Mouse (Mus musculus) stomach, embryonic 15.5 days (tissue): Measurements from ENCODE around the gene Nr1d1. TPM values are rescaled to one million over a fixed set of nuclear protein-coding genes. Genes with fewer than 3 reads are reported as not detected.
A peak's percentile ranks its signal among the peaks of the same experiment; 100 is the strongest.
"Not testable (repeated sequence)": the region's sequence is repeated elsewhere in the genome, so short reads cannot be mapped to it uniquely, and the experiment has no call there.

Source experiments
- ATAC-seq: fragments of 200-750 bp; cut with Nextera tagmentation; 2 replicates; pipeline ENCODE4 v1.8.0; 2017; ENCODE audit warnings: low read depth, moderate number of reproducible peaks, moderate TSS enrichment; ENCODE audit not compliant: insufficient read depth, low FRiP score
- H3K27ac ChIP-seq: fragments of 300-500 bp; sonication (generic); 2 replicates; pipeline ENCODE4 v1.5.1; 2015; ENCODE audit warnings: mild to moderate bottlenecking, inconsistent platforms
- H3K27me3 ChIP-seq: fragments of 300-500 bp; sonication (generic); replicated peaks from 2 replicates; pipeline ENCODE4 v1.6.1; 2015; ENCODE audit warnings: inconsistent platforms
- H3K36me3 ChIP-seq: fragments of 300-500 bp; sonication (generic); 2 replicates; pipeline ENCODE4 v1.6.1; 2015; ENCODE audit warnings: inconsistent platforms
- H3K4me1 ChIP-seq: fragments of 300-500 bp; sonication (generic); 2 replicates; pipeline ENCODE4 v1.6.1; 2015; ENCODE audit warnings: inconsistent platforms
- H3K4me2 ChIP-seq: fragments of 300-500 bp; sonication (generic); 2 replicates; pipeline ENCODE4 v1.6.1; 2015; ENCODE audit warnings: mild to moderate bottlenecking, inconsistent platforms
- H3K4me3 ChIP-seq: fragments of 300-500 bp; sonication (generic); replicated peaks from 2 replicates; pipeline ENCODE4 v1.5.1; 2015; ENCODE audit warnings: inconsistent platforms
- H3K9ac ChIP-seq: fragments of 300-500 bp; sonication (generic); 2 replicates; pipeline ENCODE4 v1.6.1; 2015; ENCODE audit warnings: inconsistent platforms
- H3K9me3 ChIP-seq: fragments of 300-500 bp; sonication (generic); 2 replicates; pipeline ENCODE4 v1.6.1; 2016; ENCODE audit warnings: inconsistent platforms
- WGBS: fragments of 180-500 bp; shearing (Covaris S2); methylation state at CpG from one replicate; pipeline ENCODE4 v1.1.7; 2015; 5-methylcytosine and 5-hydroxymethylcytosine counted together
- polyA plus RNA-seq: library from polyadenylated mRNA; unstranded; fragments of >200 nt; fragmentation: Nextera tagmentation; extraction: Ambion mirVana; gene quantifications from 2 replicates; pipeline ENCODE4 v1.2.1, GENCODE M21; 2015

Gene Nr1d1
- polyA plus RNA-seq, 1 experiment from 2014 or later = 2.4 TPM

GRCm38 (mm10) chr11:98738925-98739324 lies 36.2 kb downstream of the Nr1d1 start:
- H3K4me2 ChIP-seq = no peak overlapping the region
- H3K9me3 ChIP-seq = no peaks in the 10 kb centered on the region
- no peak overlapping the region for H3K27ac ChIP-seq
- H3K36me3 ChIP-seq = no peaks in the 10 kb centered on the region
- peaks cover 29% of the 10 kb centered on the region for H3K4me1 ChIP-seq
- no peaks in the 10 kb centered on the region for H3K27me3 ChIP-seq
- no peak overlapping the region for H3K4me3 ChIP-seq
- ATAC-seq = no peak
- no peak overlapping the region for H3K9ac ChIP-seq
- WGBS = 70% methylated on average over 9 of the region's 9 CpGs

- H3K27ac ChIP-seq = no peak overlapping the region
- ATAC-seq = no peak
- no peaks in the 10 kb centered on the region for H3K9me3 ChIP-seq
- H3K9ac ChIP-seq = no peak overlapping the region
- H3K36me3 ChIP-seq = no peaks in the 10 kb centered on the region
- no peak overlapping the region for H3K4me3 ChIP-seq
- H3K27me3 ChIP-seq = no peaks in the 10 kb centered on the region
- 48% methylated on average over 4 of the region's 4 CpGs for WGBS
- H3K4me1 ChIP-seq = peaks cover 25% of the 10 kb centered on the region
- H3K4me2 ChIP-seq = no peak overlapping the region
Measured at GRCm38 (mm10) chr11:98738428-98738911, 36.7 kb downstream of the Nr1d1 start.

GRCm38 (mm10) chr11:98737220-98737619 lies 37.9 kb downstream of the Nr1d1 start:
- peaks cover 17% of the 10 kb centered on the region for H3K4me1 ChIP-seq
- H3K4me2 ChIP-seq, H3K9me3 ChIP-seq, H3K4me3 ChIP-seq, H3K9ac ChIP-seq, H3K36me3 ChIP-seq, H3K27ac ChIP-seq, ATAC-seq, H3K27me3 ChIP-seq: not testable (repeated sequence)
- 83% methylated on average over 2 of the region's 2 CpGs for WGBS

GRCm38 (mm10) chr11:98736176-98736575 lies 39.0 kb downstream of the Nr1d1 start:
- Histone ChIP-seq H3K36me3 (no peaks in the 10 kb centered on the region), H3K4me1 (peaks cover 15% of the 10 kb centered on the region), H3K4me3 (no peak overlapping the region), H3K4me2 (no peak overlapping the region), H3K9me3 (no peaks in the 10 kb centered on the region), H3K9ac (no peak overlapping the region), H3K27ac (no peak overlapping the region), H3K27me3 (no peaks in the 10 kb centered on the region)
- WGBS = 80% methylated on average over 1 of the region's 1 CpGs
- ATAC-seq = no peak

GRCm38 (mm10) chr11:98735111-98735510 lies 40.0 kb downstream of the Nr1d1 start:
- H3K4me3 ChIP-seq = no peak overlapping the region
- 95% methylated on average over 4 of the region's 4 CpGs for WGBS
- no peaks in the 10 kb centered on the region for H3K9me3 ChIP-seq
- H3K36me3 ChIP-seq = no peaks in the 10 kb centered on the region
- H3K4me2 ChIP-seq = no peak overlapping the region
- no peaks in the 10 kb centered on the region for H3K27me3 ChIP-seq
- no peak overlapping the region for H3K9ac ChIP-seq
- no peak for ATAC-seq
- peaks cover 7% of the 10 kb centered on the region for H3K4me1 ChIP-seq
- no peak overlapping the region for H3K27ac ChIP-seq

- no peak for ATAC-seq
- no peaks in the 10 kb centered on the region for H3K9me3 ChIP-seq
- no peak overlapping the region for H3K9ac ChIP-seq
- H3K4me1 ChIP-seq = 0 out of 2 replicates have a peak, but pooled peaks cover 6% of the 10 kb centered on the region
- 81% methylated on average over 3 of the region's 3 CpGs for WGBS
- no peaks in the 10 kb centered on the region for H3K27me3 ChIP-seq
- no peak overlapping the region for H3K27ac ChIP-seq
- H3K4me2 ChIP-seq = no peak overlapping the region
- H3K4me3 ChIP-seq = no peak overlapping the region
- no peaks in the 10 kb centered on the region for H3K36me3 ChIP-seq
Measured at GRCm38 (mm10) chr11:98734020-98734419, 41.1 kb downstream of the Nr1d1 start.

- Histone ChIP-seq H3K4me1 (0 out of 2 replicates have a peak, but pooled peaks cover 6% of the 10 kb centered on the region), H3K9ac (no peak overlapping the region), H3K4me2 (no peak overlapping the region), H3K27ac (peak overlapping the region; percentile 27; the same call in 1 of the 2 replicates), H3K27me3 (no peaks in the 10 kb centered on the region), H3K9me3 (no peaks in the 10 kb centered on the region), H3K4me3 (no peak overlapping the region), H3K36me3 (0 out of 2 replicates have a peak, but pooled peaks cover 8% of the 10 kb centered on the region)
- no peak for ATAC-seq
- WGBS = 50% methylated on average over 5 of the region's 5 CpGs
Measured at GRCm38 (mm10) chr11:98731134-98731533, 44.0 kb downstream of the Nr1d1 start.

GRCm38 (mm10) chr11:98730727-98731126 lies 44.4 kb downstream of the Nr1d1 start:
- 0 out of 2 replicates have a peak, but pooled peaks cover 10% of the 10 kb centered on the region for H3K36me3 ChIP-seq
- no peaks in the 10 kb centered on the region for H3K27me3 ChIP-seq
- ATAC-seq = no peak
- no peaks in the 10 kb centered on the region for H3K9me3 ChIP-seq
- 0 out of 2 replicates have a peak, but pooled peaks cover 6% of the 10 kb centered on the region for H3K4me1 ChIP-seq
- H3K4me3 ChIP-seq = no peak overlapping the region
- H3K27ac ChIP-seq = peak overlapping the region; percentile 27; the same call in 1 of the 2 replicates
- H3K9ac ChIP-seq = no peak overlapping the region
- no peak overlapping the region for H3K4me2 ChIP-seq
- 56% methylated on average over 4 of the region's 4 CpGs for whole genome bisulfite sequencing

GRCm38 (mm10) chr11:98729119-98729588 lies 46.0 kb downstream of the Nr1d1 start, which contains the start of gene Med24:
Gene Med24 (minus strand): TSS chr11:98729435.
- Histone ChIP-seq H3K9me3 (no peaks in the 10 kb centered on the region), H3K27ac (peak within 1 kb of the TSS; percentile 71), H3K9ac (peak within 1 kb of the TSS; percentile 49; the same call in 1 of the 2 replicates), H3K27me3 (no peaks in the 10 kb centered on the region), H3K4me3 (peak within 1 kb of the TSS; percentile 71), H3K4me2 (peak within 1 kb of the TSS; percentile 70), H3K4me1 (0 out of 2 replicates have a peak, but pooled peaks cover 6% of the 10 kb centered on the region), H3K36me3 (peaks cover 13% of the 10 kb centered on the region; the same call in 1 of the 2 replicates)
- under 1% methylated on average over 16 of the region's 16 CpGs for WGBS
- ATAC-seq = peak; percentile 93

GRCm38 (mm10) chr11:98725926-98726506 lies 49.1 kb downstream of the Nr1d1 start:
- no peak overlapping the region for H3K9ac ChIP-seq
- no peak overlapping the region for H3K27ac ChIP-seq
- no peak overlapping the region for H3K4me3 ChIP-seq
- no peak for ATAC-seq
- no peaks in the 10 kb centered on the region for H3K27me3 ChIP-seq
- H3K9me3 ChIP-seq = no peaks in the 10 kb centered on the region
- WGBS = 93% methylated on average over 15 of the region's 15 CpGs
- H3K4me1 ChIP-seq = 0 out of 2 replicates have a peak, but pooled peaks cover 17% of the 10 kb centered on the region
- no peak overlapping the region for H3K4me2 ChIP-seq
- peaks cover 13% of the 10 kb centered on the region; the same call in 1 of the 2 replicates for H3K36me3 ChIP-seq

- H3K4me3 ChIP-seq = no peak overlapping the region
- H3K4me1 ChIP-seq = peaks cover 16% of the 10 kb centered on the region
- no peak for ATAC-seq
- H3K36me3 ChIP-seq = peaks cover 13% of the 10 kb centered on the region; the same call in 1 of the 2 replicates
- no peak overlapping the region for H3K4me2 ChIP-seq
- WGBS = 67% methylated on average over 7 of the region's 7 CpGs
- no peak overlapping the region for H3K27ac ChIP-seq
- no peak overlapping the region for H3K9ac ChIP-seq
- H3K9me3 ChIP-seq = no peaks in the 10 kb centered on the region
- no peaks in the 10 kb centered on the region for H3K27me3 ChIP-seq
Measured at GRCm38 (mm10) chr11:98723098-98723497, 52.0 kb downstream of the Nr1d1 start.

- Histone ChIP-seq H3K4me2 (no peak overlapping the region), H3K9me3 (no peaks in the 10 kb centered on the region), H3K4me3 (no peak overlapping the region), H3K27ac (0 out of 2 replicates have a peak overlapping the region, but pooled peaks have one; percentile 48), H3K36me3 (peaks cover 6% of the 10 kb centered on the region; the same call in 1 of the 2 replicates), H3K4me1 (peaks cover 21% of the 10 kb centered on the region), H3K9ac (no peak overlapping the region), H3K27me3 (no peaks in the 10 kb centered on the region)
- ATAC-seq = no peak
- WGBS = 48% methylated on average over 24 of the region's 24 CpGs
Measured at GRCm38 (mm10) chr11:98721458-98722226, 53.5 kb downstream of the Nr1d1 start.
